17 mouse cellular contexts compared by ENCODE assay signal in genomic region chr5:35949061-35949460, GRCm38 (mm10).
"Had no signal": no experiment of that assay in that cellular context is flagged by ENCODE, and none has a peak within 500 bp of the region (broad histone marks: within the 10 kb centered on the region; RNA-seq: fewer than 3 reads in every experiment).

No protein-coding gene starts in this region.

- H3K27ac ChIP-seq: limb, embryonic 13.5 days; liver, embryonic 12.5 days; liver, embryonic 15.5 days; macrophage; midbrain, embryonic 12.5 days; midbrain, embryonic 15.5 days; neural tube, embryonic 12.5 days; neural tube, embryonic 15.5 days had no signal

- H3K4me1 ChIP-seq: liver, embryonic 12.5 days; liver, embryonic 15.5 days; midbrain, embryonic 15.5 days; neural tube, embryonic 12.5 days had no signal

- H3K36me3 ChIP-seq: liver, embryonic 12.5 days; liver, embryonic 15.5 days had no signal

- H3K4me3 ChIP-seq: kidney, embryonic 15.5 days; limb, embryonic 13.5 days; liver, embryonic 12.5 days; liver, embryonic 15.5 days; midbrain, embryonic 12.5 days; midbrain, embryonic 15.5 days; neural tube, embryonic 12.5 days; neural tube, embryonic 15.5 days; stomach, embryonic 15.5 days had no signal

- H3K9ac ChIP-seq: kidney, embryonic 15.5 days; limb, embryonic 13.5 days; liver, embryonic 12.5 days; liver, embryonic 15.5 days; midbrain, embryonic 12.5 days; midbrain, embryonic 15.5 days; neural tube, embryonic 12.5 days; neural tube, embryonic 15.5 days; stomach, embryonic 15.5 days had no signal

- H3K9me3 ChIP-seq: kidney, embryonic 15.5 days; limb, embryonic 13.5 days; liver, embryonic 12.5 days; liver, embryonic 15.5 days; midbrain, embryonic 12.5 days; midbrain, embryonic 15.5 days; neural tube, embryonic 12.5 days; neural tube, embryonic 15.5 days; stomach, embryonic 15.5 days had no signal

- DNase-seq: left cerebral cortex, postnatal 4 days; liver; lung, adult 18-20 months; right cerebral cortex, adult 18-20 months; right cerebral cortex, postnatal 25 days; spleen, adult 18-20 months; thymus, postnatal 25 days had no signal

- H3K27me3 ChIP-seq: kidney, embryonic 15.5 days; limb, embryonic 13.5 days; liver, embryonic 12.5 days; liver, embryonic 15.5 days; midbrain, embryonic 12.5 days; midbrain, embryonic 15.5 days; neural tube, embryonic 12.5 days; neural tube, embryonic 15.5 days; stomach, embryonic 15.5 days had no signal
